Mouse (Mus musculus) small intestine, adult 2 months (tissue): ENCODE results near the gene Grk1.

ENCODE experiments used
- CTCF ChIP-seq: fragments of 200-500 bp; IDR thresholded peaks from 2 replicates; pipeline ENCODE4 v1.5.1; 2012; ENCODE audit warnings: low read depth, mild to moderate bottlenecking, control low read depth, inconsistent platforms, low read length, moderate library complexity, mixed read lengths; ENCODE audit not compliant: insufficient replicate concordance, insufficient read length; ENCODE audit errors: extremely low read depth
- POLR2A ChIP-seq: fragments of 200-500 bp; IDR thresholded peaks from 2 replicates; pipeline ENCODE4 v1.6.1; 2012; ENCODE audit warnings: low read depth, mild to moderate bottlenecking, control low read depth, inconsistent platforms, low read length, moderate library complexity

GRCm38 (mm10) chr8:13471484-13471883, 66.6 kb downstream of the Grk1 start:
- TF ChIP-seq CTCF: no peak
- TF ChIP-seq POLR2A: no peak
